Mouse (Mus musculus) kidney, embryonic 14.5 days (tissue): Measurements from ENCODE around the gene Orc4. TPM values are rescaled to one million over a fixed set of nuclear protein-coding genes. Genes with fewer than 3 reads are reported as not detected.

Source experiments
- ATAC-seq: fragments of 200-750 bp; cut with Nextera tagmentation; 2 replicates; pipeline ENCODE4 v1.8.0; 2017; ENCODE audit warnings: moderate number of reproducible peaks, mild to moderate bottlenecking, moderate TSS enrichment, moderate library complexity; ENCODE audit not compliant: low FRiP score, low TSS enrichment
- H3K27ac ChIP-seq: fragments of 300-500 bp; sonication (generic); 2 replicates; pipeline ENCODE4 v1.5.1; 2014; ENCODE audit warnings: low read depth, mild to moderate bottlenecking, low read length, moderate library complexity, mixed read lengths
- H3K27me3 ChIP-seq: fragments of 300-500 bp; sonication (generic); 2 replicates; pipeline ENCODE4 v1.6.1; 2014; ENCODE audit warnings: mild to moderate bottlenecking, low read length; ENCODE audit not compliant: control insufficient read depth, insufficient read depth
- H3K36me3 ChIP-seq: fragments of 300-500 bp; sonication (generic); 2 replicates; pipeline ENCODE4 v1.6.1; 2014; ENCODE audit warnings: low read length, mixed read lengths; ENCODE audit not compliant: control insufficient read depth, insufficient read depth
- H3K4me1 ChIP-seq: fragments of 300-500 bp; sonication (generic); 2 replicates; pipeline ENCODE4 v1.6.1; 2014; ENCODE audit warnings: low read length, mixed read lengths; ENCODE audit not compliant: control insufficient read depth, insufficient read depth
- H3K4me2 ChIP-seq: fragments of 300-500 bp; sonication (generic); replicated peaks from 2 replicates; pipeline ENCODE4 v1.6.1; 2014; ENCODE audit warnings: low read depth, mild to moderate bottlenecking, low read length
- H3K4me3 ChIP-seq: fragments of 300-500 bp; sonication (generic); 2 replicates; pipeline ENCODE4 v1.5.1; 2014; ENCODE audit warnings: mild to moderate bottlenecking, low read length
- H3K9ac ChIP-seq: fragments of 300-500 bp; sonication (generic); 2 replicates; pipeline ENCODE4 v1.6.1; 2014; ENCODE audit warnings: low read depth, mild to moderate bottlenecking, low read length, moderate library complexity
- H3K9me3 ChIP-seq: fragments of 300-500 bp; sonication (generic); 2 replicates; pipeline ENCODE4 v1.6.1; 2016; ENCODE audit warnings: low read length; ENCODE audit not compliant: control insufficient read depth
- WGBS: fragments of 180-500 bp; shearing (Covaris S2); extraction: QIAGEN DNeasy Blood & Tissue Kit; methylation state at CpG from one replicate; pipeline ENCODE4 v1.1.7; 2014; 5-methylcytosine and 5-hydroxymethylcytosine counted together
- polyA plus RNA-seq: library from polyadenylated mRNA; unstranded; fragments of >200 nt; fragmentation: Nextera tagmentation; extraction: Ambion mirVana; gene quantifications from 2 replicates; pipeline ENCODE4 v1.2.1, GENCODE M21; 2014

Gene Orc4
- polyA plus RNA-seq: 114 and 121 TPM in 2 replicates

GRCm38 (mm10) chr2:48950252-48950315 is at the start of gene Orc4:
Gene Orc4 (minus strand): TSS chr2:48950277.
- Histone ChIP-seq H3K27me3 (no peaks in the 10 kb centered on the region), H3K4me2 (peak within 1 kb of the TSS; percentile 61), H3K9ac (peak within 1 kb of the TSS; percentile 91), H3K4me3 (peak within 1 kb of the TSS; percentile 79), H3K4me1 (peaks cover 4% of the 10 kb centered on the region; the same call in 1 of the 2 replicates), H3K9me3 (no peaks in the 10 kb centered on the region), H3K27ac (peak within 1 kb of the TSS; percentile 97), H3K36me3 (no peaks in the 10 kb centered on the region)
- no peak for ATAC-seq
- WGBS: 0% methylated on average over 2 of the region's 2 CpGs

GRCm38 (mm10) chr2:48990322-48990721 is 40.2 kb upstream of the Orc4 start:
- H3K27ac ChIP-seq: no peak overlapping the region
- WGBS: 92% methylated on average over 3 of the region's 3 CpGs
- H3K9me3 ChIP-seq: no peaks in the 10 kb centered on the region
- no peaks in the 10 kb centered on the region for H3K36me3 ChIP-seq
- no peak overlapping the region for H3K4me3 ChIP-seq
- ATAC-seq: no peak
- no peak overlapping the region for H3K4me2 ChIP-seq
- H3K4me1 ChIP-seq: no peaks in the 10 kb centered on the region
- no peak overlapping the region for H3K9ac ChIP-seq
- no peaks in the 10 kb centered on the region for H3K27me3 ChIP-seq

GRCm38 (mm10) chr2:48978920-48979319 is 28.8 kb upstream of the Orc4 start:
- H3K27ac ChIP-seq: no peak overlapping the region
- no peaks in the 10 kb centered on the region; the same call in 1 of the 2 replicates for H3K36me3 ChIP-seq
- H3K9ac ChIP-seq: no peak overlapping the region
- H3K4me2 ChIP-seq: no peak overlapping the region
- H3K4me3 ChIP-seq: no peak overlapping the region
- H3K9me3 ChIP-seq: no peaks in the 10 kb centered on the region
- H3K4me1 ChIP-seq: no peaks in the 10 kb centered on the region
- ATAC-seq: no peak
- WGBS: 85% methylated on average over 3 of the region's 3 CpGs
- H3K27me3 ChIP-seq: no peaks in the 10 kb centered on the region

GRCm38 (mm10) chr2:48956591-48956990 is 6.5 kb upstream of the Orc4 start:
- H3K9ac ChIP-seq: no peak overlapping the region
- no peaks in the 10 kb centered on the region for H3K27me3 ChIP-seq
- no peaks in the 10 kb centered on the region for H3K9me3 ChIP-seq
- H3K4me3 ChIP-seq: no peak overlapping the region
- H3K27ac ChIP-seq: no peak overlapping the region
- no peaks in the 10 kb centered on the region for H3K4me1 ChIP-seq
- WGBS: 86% methylated on average over 3 of the region's 3 CpGs
- no peak overlapping the region for H3K4me2 ChIP-seq
- no peaks in the 10 kb centered on the region for H3K36me3 ChIP-seq
- ATAC-seq: no peak

GRCm38 (mm10) chr2:48950316-48950880 is 321 bp upstream of the Orc4 start:
- peaks cover 4% of the 10 kb centered on the region; the same call in 1 of the 2 replicates for H3K4me1 ChIP-seq
- H3K27me3 ChIP-seq: no peaks in the 10 kb centered on the region
- no peaks in the 10 kb centered on the region for H3K9me3 ChIP-seq
- H3K36me3 ChIP-seq: no peaks in the 10 kb centered on the region
- ATAC-seq: no peak
- H3K27ac ChIP-seq: peak overlapping the region; percentile 97
- WGBS: 8% methylated on average over 6 of the region's 6 CpGs
- H3K9ac ChIP-seq: peak overlapping the region; percentile 83
- H3K4me3 ChIP-seq: peak overlapping the region; percentile 79
- peak overlapping the region; percentile 61 for H3K4me2 ChIP-seq

GRCm38 (mm10) chr2:48949743-48950251 is 280 bp downstream of the Orc4 start:
- Histone ChIP-seq H3K27ac (peak overlapping the region; percentile 97), H3K9ac (peak overlapping the region; percentile 83), H3K36me3 (no peaks in the 10 kb centered on the region), H3K4me3 (peak overlapping the region; percentile 79), H3K9me3 (no peaks in the 10 kb centered on the region), H3K4me1 (peaks cover 4% of the 10 kb centered on the region; the same call in 1 of the 2 replicates), H3K27me3 (no peaks in the 10 kb centered on the region), H3K4me2 (peak overlapping the region; percentile 61)
- WGBS: 0% methylated on average over 9 of the region's 9 CpGs
- peak; percentile 66 for ATAC-seq

- H3K9me3 ChIP-seq: no peaks in the 10 kb centered on the region
- peak; percentile 99 for ATAC-seq
- peak within 1 kb of the TSS; percentile 97 for H3K27ac ChIP-seq
- peak within 1 kb of the TSS; percentile 66 for H3K4me2 ChIP-seq
- H3K4me1 ChIP-seq: peaks cover 4% of the 10 kb centered on the region; the same call in 1 of the 2 replicates
- peak within 1 kb of the TSS; percentile 91 for H3K9ac ChIP-seq
- no peaks in the 10 kb centered on the region for H3K36me3 ChIP-seq
- WGBS: under 1% methylated on average over 45 of the region's 49 CpGs
- peak within 1 kb of the TSS; percentile 79 for H3K4me3 ChIP-seq
- no peaks in the 10 kb centered on the region for H3K27me3 ChIP-seq
These were observed 1.1 kb downstream of the Orc4 start, which contains the start of gene Mbd5 for GRCm38 (mm10) chr2:48948841-48949584. Gene Mbd5 (plus strand): TSS chr2:48949508.

- ATAC-seq: no peak
- 68% methylated on average over 3 of the region's 3 CpGs for WGBS
These were observed 2.3 kb downstream of the Orc4 start for GRCm38 (mm10) chr2:48947761-48948160.

GRCm38 (mm10) chr2:48935058-48935457 is 15.0 kb downstream of the Orc4 start:
- no peak for ATAC-seq
- H3K27ac ChIP-seq: no peak overlapping the region
- H3K4me2 ChIP-seq: no peak overlapping the region
- H3K9me3 ChIP-seq: no peaks in the 10 kb centered on the region
- H3K27me3 ChIP-seq: no peaks in the 10 kb centered on the region
- no peaks in the 10 kb centered on the region for H3K4me1 ChIP-seq
- peaks cover 35% of the 10 kb centered on the region for H3K36me3 ChIP-seq
- H3K4me3 ChIP-seq: no peak overlapping the region
- no peak overlapping the region for H3K9ac ChIP-seq
- WGBS: 90% methylated on average over 2 of the region's 2 CpGs

More at GRCm38 (mm10) chr2:48947761-48948160, 2.3 kb downstream of the Orc4 start:
- H3K9ac ChIP-seq: peak overlapping the region; percentile 91; the same call in 1 of the 2 replicates
- H3K9me3 ChIP-seq: no peaks in the 10 kb centered on the region
- H3K4me2 ChIP-seq: peak overlapping the region; percentile 66
- no peaks in the 10 kb centered on the region for H3K27me3 ChIP-seq
- no peak overlapping the region for H3K27ac ChIP-seq
- H3K4me1 ChIP-seq: peaks cover 4% of the 10 kb centered on the region; the same call in 1 of the 2 replicates
- peak overlapping the region; percentile 79 for H3K4me3 ChIP-seq
- no peaks in the 10 kb centered on the region for H3K36me3 ChIP-seq
